Mouse (Mus musculus) limb, embryonic 11.5 days (tissue): Measurements from ENCODE around the gene Zdhhc5. TPM values are rescaled to one million over a fixed set of nuclear protein-coding genes. Genes with fewer than 3 reads are reported as not detected.
A peak's percentile ranks its signal among the peaks of the same experiment; 100 is the strongest.

Source experiments
- ATAC-seq: fragments of 200-750 bp; cut with Nextera tagmentation; 2 replicates; pipeline ENCODE4 v1.8.0; 2017; ENCODE audit warnings: low read depth; ENCODE audit not compliant: insufficient number of reproducible peaks, low FRiP score, low TSS enrichment
- DNase-seq: peaks from one replicate; pipeline ENCODE4 v3.0.0-alpha.2; 2015; ENCODE audit warnings: low spot score
- H3K27ac ChIP-seq: fragments of 300-500 bp; sonication (generic); replicated peaks from 2 replicates; pipeline ENCODE4 v1.5.1; 2014; ENCODE audit warnings: low read depth, mild to moderate bottlenecking, low read length
- H3K27me3 ChIP-seq: fragments of 300-500 bp; sonication (generic); 2 replicates; pipeline ENCODE4 v1.6.1; 2014; ENCODE audit warnings: mild to moderate bottlenecking, low read length, mixed read lengths; ENCODE audit not compliant: control insufficient read depth, insufficient read depth
- H3K36me3 ChIP-seq: fragments of 300-500 bp; sonication (generic); 2 replicates; pipeline ENCODE4 v1.6.1; 2014; ENCODE audit warnings: mild to moderate bottlenecking, low read length, moderate library complexity, mixed read lengths; ENCODE audit not compliant: control insufficient read depth, insufficient read depth
- H3K4me1 ChIP-seq: fragments of 300-500 bp; sonication (generic); 2 replicates; pipeline ENCODE4 v1.6.1; 2014; ENCODE audit warnings: low read length, mixed read lengths; ENCODE audit not compliant: control insufficient read depth, insufficient read depth
- H3K4me2 ChIP-seq: fragments of 300-500 bp; sonication (generic); 2 replicates; pipeline ENCODE4 v1.6.1; 2014; ENCODE audit warnings: low read depth, mild to moderate bottlenecking, moderate library complexity; ENCODE audit not compliant: severe bottlenecking
- H3K4me3 ChIP-seq: fragments of 300-500 bp; sonication (generic); 2 replicates; pipeline ENCODE4 v1.5.1; 2014; ENCODE audit warnings: low read depth, low read length
- H3K9ac ChIP-seq: fragments of 300-500 bp; sonication (generic); 2 replicates; pipeline ENCODE4 v1.6.1; 2014; ENCODE audit warnings: mild to moderate bottlenecking, low read length
- H3K9me3 ChIP-seq: fragments of 300-500 bp; sonication (generic); 2 replicates; pipeline ENCODE4 v1.6.1; 2016; ENCODE audit warnings: low read length; ENCODE audit not compliant: control insufficient read depth
- WGBS: fragments of 180-500 bp; shearing (Covaris S2); extraction: QIAGEN DNeasy Blood & Tissue Kit; methylation state at CpG from one replicate; pipeline ENCODE4 v1.1.7; 2014; 5-methylcytosine and 5-hydroxymethylcytosine counted together
- polyA plus RNA-seq: library from polyadenylated mRNA; unstranded; fragments of >200 nt; fragmentation: Nextera tagmentation; extraction: Ambion mirVana; gene quantifications from 2 replicates; pipeline ENCODE4 v1.2.1, GENCODE M21; 2014

Zdhhc5 gene
- polyA plus RNA-seq, 1 experiment from 2014 or later: 31.1 TPM

- no peak for ATAC-seq
- 81% methylated on average over 5 of the region's 5 CpGs for WGBS
- no peak overlapping the region for H3K27ac ChIP-seq
- H3K9ac ChIP-seq: no peak overlapping the region
- no peak overlapping the region for H3K4me2 ChIP-seq
- H3K4me1 ChIP-seq: no peaks in the 10 kb centered on the region
- DNase-seq: no peak
- H3K9me3 ChIP-seq: no peaks in the 10 kb centered on the region
- peaks cover 5% of the 10 kb centered on the region; the same call in 1 of the 2 replicates for H3K36me3 ChIP-seq
- H3K27me3 ChIP-seq: no peaks in the 10 kb centered on the region
- H3K4me3 ChIP-seq: no peak overlapping the region
Measured at GRCm38 (mm10) chr2:84704329-84704728, 10.7 kb downstream of the Zdhhc5 start.

DNA sequence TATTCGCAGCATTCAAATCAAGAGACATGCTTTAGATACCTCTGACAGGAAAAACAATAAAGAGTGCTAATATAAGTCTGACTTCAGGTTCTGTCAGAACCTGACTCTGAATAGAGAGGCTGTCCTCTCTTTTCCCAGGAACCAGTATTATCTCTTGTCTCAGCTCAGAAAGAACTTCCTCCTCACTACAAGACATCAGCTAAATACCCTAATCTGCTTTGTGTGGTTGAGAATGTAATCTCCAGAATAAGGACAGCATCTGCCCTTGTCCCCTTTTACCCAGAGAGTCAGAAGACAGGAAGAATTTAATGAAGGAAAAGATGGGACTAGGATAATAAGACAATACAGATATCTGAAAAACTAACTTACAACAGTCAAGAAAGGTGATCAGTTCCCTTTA is 11.5 kb downstream of the Zdhhc5 start:
- 90% methylated on average over 1 of the region's 1 CpGs for WGBS
- no peak overlapping the region for H3K9ac ChIP-seq
- H3K27me3 ChIP-seq: no peaks in the 10 kb centered on the region
- no peaks in the 10 kb centered on the region for H3K4me1 ChIP-seq
- no peaks in the 10 kb centered on the region for H3K9me3 ChIP-seq
- H3K27ac ChIP-seq: no peak overlapping the region
- H3K4me3 ChIP-seq: no peak overlapping the region
- peaks cover 3% of the 10 kb centered on the region; the same call in 1 of the 2 replicates for H3K36me3 ChIP-seq
- no peak overlapping the region for H3K4me2 ChIP-seq
- no peak for DNase-seq
- no peak for ATAC-seq

DNA sequence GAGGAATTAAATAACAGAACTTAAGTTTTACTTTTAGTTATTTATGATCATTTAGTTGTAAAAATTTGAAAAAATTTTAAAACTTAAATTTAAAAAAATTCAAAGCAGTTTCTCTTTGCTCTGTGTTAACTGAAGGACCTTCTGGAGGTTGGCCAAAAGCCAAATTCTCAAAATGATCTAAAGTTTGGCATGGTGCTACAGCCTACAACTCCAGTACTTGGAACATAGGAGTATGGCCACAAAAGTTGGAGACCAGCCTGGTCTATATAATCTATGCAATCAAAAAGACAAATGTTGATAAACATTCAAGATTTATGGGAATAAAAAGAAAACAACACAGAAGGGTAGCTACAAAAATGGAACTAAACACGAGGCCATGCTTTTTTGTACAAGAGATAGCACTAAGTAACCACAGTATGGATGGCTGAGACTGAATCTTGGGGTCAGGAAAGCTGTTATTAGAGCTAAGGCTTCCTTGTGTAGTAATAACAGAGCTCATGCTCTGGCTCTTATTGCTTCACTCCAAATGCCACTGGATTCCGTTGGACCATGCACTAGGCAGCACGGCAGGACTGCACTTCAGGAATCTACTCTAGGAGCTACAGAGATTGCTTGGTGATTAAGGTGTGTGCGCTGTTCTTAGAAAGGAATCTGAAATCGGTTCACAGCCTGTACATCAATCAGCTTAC is 19.8 kb downstream of the Zdhhc5 start:
- H3K4me2 ChIP-seq: no peak overlapping the region
- no peaks in the 10 kb centered on the region for H3K4me1 ChIP-seq
- 93% methylated on average over 5 of the region's 5 CpGs for WGBS
- no peak overlapping the region for H3K27ac ChIP-seq
- H3K36me3 ChIP-seq: peaks cover 25% of the 10 kb centered on the region
- no peak for ATAC-seq
- H3K4me3 ChIP-seq: no peak overlapping the region
- H3K9me3 ChIP-seq: no peaks in the 10 kb centered on the region
- no peak for DNase-seq
- no peaks in the 10 kb centered on the region for H3K27me3 ChIP-seq
- H3K9ac ChIP-seq: no peak overlapping the region

DNA sequence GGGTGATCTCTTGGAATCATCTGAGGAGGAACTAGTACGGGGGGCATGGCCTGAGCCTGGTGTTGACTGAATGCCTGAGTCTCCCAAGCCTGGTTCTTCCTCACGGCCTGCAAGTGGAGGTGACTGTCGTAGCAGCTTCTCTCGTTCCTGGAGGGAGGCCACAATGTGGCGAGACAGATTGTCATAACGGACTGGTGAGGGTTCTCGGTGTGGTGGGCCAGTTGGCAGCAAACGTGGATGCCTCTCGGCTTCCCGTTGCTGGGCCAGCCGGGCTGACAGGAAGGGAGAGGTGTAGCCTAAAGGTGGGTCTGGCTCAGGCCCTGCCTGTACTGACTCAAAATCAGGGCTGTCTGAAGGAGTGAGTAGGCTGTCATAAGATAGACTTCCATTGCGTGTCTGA is 24.9 kb downstream of the Zdhhc5 start:
- Histone ChIP-seq H3K4me3 (no peak overlapping the region), H3K36me3 (peaks cover 33% of the 10 kb centered on the region), H3K27me3 (no peaks in the 10 kb centered on the region), H3K9me3 (no peaks in the 10 kb centered on the region), H3K4me1 (no peaks in the 10 kb centered on the region), H3K4me2 (no peak overlapping the region), H3K9ac (no peak overlapping the region), H3K27ac (no peak overlapping the region)
- WGBS: 92% methylated on average over 12 of the region's 12 CpGs
- ATAC-seq (no peak), DNase-seq (no peak)

DNA sequence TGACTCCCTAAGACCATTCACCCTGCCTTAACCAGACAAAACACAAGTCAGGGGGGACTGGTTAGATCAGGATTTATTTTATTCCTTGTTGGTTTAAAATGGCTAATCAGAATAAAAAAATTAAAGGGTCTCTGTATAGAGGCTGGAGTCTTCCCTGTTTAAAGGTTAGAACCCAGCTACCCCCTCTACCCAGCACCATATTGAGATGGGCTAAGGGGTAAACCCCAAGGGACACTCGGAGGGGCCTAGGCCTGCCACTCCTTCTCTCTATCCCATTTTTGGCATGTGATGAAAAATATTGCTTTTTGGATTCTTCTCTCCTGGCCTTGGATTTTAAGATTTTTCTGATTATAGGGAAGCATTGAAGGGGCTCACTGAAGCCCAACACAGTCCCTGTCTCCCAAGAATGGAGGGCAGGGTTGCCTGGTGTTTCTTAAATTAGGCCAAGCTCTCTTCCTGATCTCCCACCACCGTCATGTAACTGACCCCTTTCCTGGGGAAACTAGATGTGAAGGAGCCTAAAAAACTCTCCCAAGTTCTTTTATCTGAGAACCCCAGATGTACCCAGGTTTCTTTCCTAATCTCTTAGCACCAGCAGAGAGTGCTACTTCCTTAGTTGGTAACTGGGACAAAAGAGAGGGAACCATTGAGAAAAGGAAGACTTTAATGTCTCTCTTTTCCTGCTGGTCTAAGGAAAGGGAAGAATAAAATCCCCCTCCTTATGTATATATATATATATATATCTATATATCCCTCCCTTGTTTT is 26.7 kb downstream of the Zdhhc5 start:
- no peak overlapping the region for H3K27ac ChIP-seq
- H3K27me3 ChIP-seq: no peaks in the 10 kb centered on the region
- H3K9ac ChIP-seq: no peak overlapping the region
- 81% methylated on average over 2 of the region's 2 CpGs for WGBS
- no peak overlapping the region for H3K4me2 ChIP-seq
- DNase-seq: no peak
- no peak for ATAC-seq
- H3K9me3 ChIP-seq: no peaks in the 10 kb centered on the region
- no peak overlapping the region for H3K4me3 ChIP-seq
- H3K4me1 ChIP-seq: no peaks in the 10 kb centered on the region
- peaks cover 28% of the 10 kb centered on the region for H3K36me3 ChIP-seq

GRCm38 (mm10) chr2:84682605-84683183 is 32.3 kb downstream of the Zdhhc5 start:
- no peaks in the 10 kb centered on the region for H3K27me3 ChIP-seq
- H3K4me2 ChIP-seq: no peak overlapping the region
- H3K4me1 ChIP-seq: no peaks in the 10 kb centered on the region
- no peaks in the 10 kb centered on the region for H3K9me3 ChIP-seq
- DNase-seq (no peak), ATAC-seq (no peak)
- peaks cover 3% of the 10 kb centered on the region; the same call in 1 of the 2 replicates for H3K36me3 ChIP-seq
- no peak overlapping the region for H3K27ac ChIP-seq
- no peak overlapping the region for H3K9ac ChIP-seq
- H3K4me3 ChIP-seq: no peak overlapping the region
- 77% methylated on average over 6 of the region's 6 CpGs for whole genome bisulfite sequencing

DNA sequence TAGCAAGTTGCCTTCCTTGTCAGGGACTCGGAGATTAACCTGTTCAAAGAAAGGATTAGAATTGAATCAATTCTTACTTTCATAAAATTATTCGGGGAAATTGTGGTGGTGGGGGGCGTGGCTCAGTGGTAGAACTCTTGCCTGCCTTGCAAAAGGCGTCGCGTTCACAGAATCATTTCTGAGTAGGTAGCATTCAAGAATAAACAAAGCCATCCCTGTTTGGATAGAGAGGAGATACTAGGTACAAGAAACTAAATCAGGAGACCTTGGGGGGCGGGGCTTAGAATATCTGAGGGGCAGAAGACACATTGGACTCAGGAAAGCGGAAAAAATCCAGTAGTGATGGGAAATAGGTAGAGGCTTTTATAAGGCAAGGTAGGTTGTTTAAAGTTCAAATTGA is 36.0 kb downstream of the Zdhhc5 start, which contains the start of gene Tmx2:
Gene Tmx2, minus strand, starts transcription at position 125 of the 400 bp plus-strand sequence.
- Histone ChIP-seq H3K9me3 (no peaks in the 10 kb centered on the region), H3K36me3 (peaks cover 7% of the 10 kb centered on the region; the same call in 1 of the 2 replicates), H3K9ac (peak within 1 kb of the TSS; percentile 90), H3K4me2 (peak within 1 kb of the TSS; percentile 58), H3K27ac (0 out of 2 replicates have a peak within 1 kb of the TSS, but pooled peaks have one; percentile 42), H3K4me1 (0 out of 2 replicates have a peak, but pooled peaks cover 3% of the 10 kb centered on the region), H3K4me3 (peak within 1 kb of the TSS; percentile 98), H3K27me3 (no peaks in the 10 kb centered on the region)
- no peak for ATAC-seq
- WGBS: 18% methylated on average over 8 of the region's 8 CpGs
- DNase-seq: no peak
